Mouse (Mus musculus) lung, embryonic 15.5 days (tissue): ENCODE data around the gene Stk38. TPM values are rescaled to one million over a fixed set of nuclear protein-coding genes. Genes with fewer than 3 reads are reported as not detected.
"Not testable (repeated sequence)": the region's sequence is repeated elsewhere in the genome, so short reads cannot be mapped to it uniquely, and the experiment has no call there.

Source experiments
- ATAC-seq: fragments of 200-750 bp; cut with Nextera tagmentation; 2 replicates; pipeline ENCODE4 v1.8.0; 2017; ENCODE audit warnings: moderate number of reproducible peaks, borderline replicate concordance; ENCODE audit not compliant: low FRiP score, low TSS enrichment; ENCODE audit errors: extremely low read depth
- H3K27ac ChIP-seq: fragments of 300-500 bp; sonication (generic); 2 replicates; pipeline ENCODE4 v1.5.1; 2015; ENCODE audit warnings: moderate library complexity, mild to moderate bottlenecking, inconsistent platforms
- H3K27me3 ChIP-seq: fragments of 300-500 bp; sonication (generic); 2 replicates; pipeline ENCODE4 v1.6.1; 2015; ENCODE audit warnings: inconsistent platforms
- H3K36me3 ChIP-seq: fragments of 300-500 bp; sonication (generic); 2 replicates; pipeline ENCODE4 v1.6.1; 2015; ENCODE audit warnings: inconsistent platforms
- H3K4me1 ChIP-seq: fragments of 300-500 bp; sonication (generic); 2 replicates; pipeline ENCODE4 v1.6.1; 2015; ENCODE audit warnings: inconsistent platforms
- H3K4me2 ChIP-seq: fragments of 300-500 bp; sonication (generic); 2 replicates; pipeline ENCODE4 v1.6.1; 2015; ENCODE audit warnings: inconsistent platforms, mild to moderate bottlenecking, moderate library complexity
- H3K4me3 ChIP-seq: fragments of 300-500 bp; sonication (generic); 2 replicates; pipeline ENCODE4 v1.5.1; 2015; ENCODE audit warnings: mild to moderate bottlenecking, inconsistent platforms
- H3K9ac ChIP-seq: fragments of 300-500 bp; sonication (generic); 2 replicates; pipeline ENCODE4 v1.6.1; 2015; ENCODE audit warnings: inconsistent platforms
- H3K9me3 ChIP-seq: fragments of 300-500 bp; sonication (generic); 2 replicates; pipeline ENCODE4 v1.6.1; 2016; ENCODE audit warnings: inconsistent platforms
- WGBS: fragments of 180-500 bp; shearing (Covaris S2); methylation state at CpG from one replicate; pipeline ENCODE4 v1.1.7; 2015; 5-methylcytosine and 5-hydroxymethylcytosine counted together
- polyA plus RNA-seq: library from polyadenylated mRNA; unstranded; fragments of >200 nt; fragmentation: Nextera tagmentation; extraction: Ambion mirVana; gene quantifications from 2 replicates; pipeline ENCODE4 v1.2.1, GENCODE M21; 2015

The Stk38 gene
- polyA plus RNA-seq, 1 experiment from 2014 or later, result 105 TPM

- Histone ChIP-seq H3K4me1 (peaks cover 31% of the 10 kb centered on the region), H3K27me3 (no peaks in the 10 kb centered on the region), H3K4me2 (no peak overlapping the region), H3K4me3 (no peak overlapping the region), H3K9ac (no peak overlapping the region), H3K36me3 (peaks cover 44% of the 10 kb centered on the region), H3K9me3 (no peaks in the 10 kb centered on the region), H3K27ac (no peak overlapping the region)
- no peak for ATAC-seq
- WGBS, result 41% methylated on average over 3 of the region's 3 CpGs
Measured at GRCm38 (mm10) chr17:29047697-29048514, 40.1 kb upstream of the Stk38 start.

GRCm38 (mm10) chr17:29046863-29047262, 39.1 kb upstream of the Stk38 start:
- H3K27ac ChIP-seq, result no peak overlapping the region
- no peak overlapping the region for H3K4me2 ChIP-seq
- H3K27me3 ChIP-seq, result no peaks in the 10 kb centered on the region
- H3K9ac ChIP-seq, result no peak overlapping the region
- no peak overlapping the region for H3K4me3 ChIP-seq
- 91% methylated on average over 3 of the region's 3 CpGs for WGBS
- peaks cover 31% of the 10 kb centered on the region for H3K4me1 ChIP-seq
- H3K9me3 ChIP-seq, result no peaks in the 10 kb centered on the region
- ATAC-seq, result no peak
- H3K36me3 ChIP-seq, result peaks cover 53% of the 10 kb centered on the region

- 45% methylated on average over 12 of the region's 12 CpGs for WGBS
- H3K27ac ChIP-seq, result peak overlapping the region; percentile 77
Measured at GRCm38 (mm10) chr17:29045741-29046530, 38.1 kb upstream of the Stk38 start.

DNA sequence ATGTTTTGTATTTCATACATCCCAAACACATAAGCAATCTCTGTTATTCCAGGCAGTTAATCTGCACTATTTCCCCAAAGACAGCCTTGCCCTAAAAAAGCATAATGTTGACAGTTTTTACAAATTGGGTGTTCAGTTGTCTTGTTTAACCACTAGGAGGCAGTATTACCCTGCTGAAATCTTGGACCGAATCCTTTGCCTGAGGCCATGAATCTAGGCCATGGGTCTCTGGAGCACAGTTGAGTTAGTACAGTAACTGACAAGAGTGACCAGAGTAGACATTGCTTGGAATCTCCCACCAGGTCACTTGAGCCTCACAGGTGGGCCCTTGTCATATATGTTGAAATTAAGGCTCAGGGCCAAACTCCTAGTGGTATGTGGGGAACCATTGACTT, 37.1 kb upstream of the Stk38 start:
- Histone ChIP-seq H3K9ac (peak overlapping the region; percentile 5; the same call in 1 of the 2 replicates), H3K9me3 (no peaks in the 10 kb centered on the region), H3K4me1 (peaks cover 21% of the 10 kb centered on the region), H3K36me3 (peaks cover 69% of the 10 kb centered on the region), H3K4me3 (no peak overlapping the region), H3K27me3 (no peaks in the 10 kb centered on the region), H3K27ac (peak overlapping the region; percentile 27; the same call in 1 of the 2 replicates), H3K4me2 (no peak overlapping the region)
- ATAC-seq, result no peak
- 72% methylated on average over 1 of the region's 1 CpGs for WGBS

More at GRCm38 (mm10) chr17:29045741-29046530, 38.1 kb upstream of the Stk38 start:
- peaks cover 59% of the 10 kb centered on the region for H3K36me3 ChIP-seq
- H3K4me2 ChIP-seq, result no peak overlapping the region
- peaks cover 28% of the 10 kb centered on the region for H3K4me1 ChIP-seq
- ATAC-seq, result peak; percentile 64
- no peak overlapping the region for H3K9ac ChIP-seq
- H3K27me3 ChIP-seq, result no peaks in the 10 kb centered on the region
- no peaks in the 10 kb centered on the region for H3K9me3 ChIP-seq
- H3K4me3 ChIP-seq, result no peak overlapping the region

DNA sequence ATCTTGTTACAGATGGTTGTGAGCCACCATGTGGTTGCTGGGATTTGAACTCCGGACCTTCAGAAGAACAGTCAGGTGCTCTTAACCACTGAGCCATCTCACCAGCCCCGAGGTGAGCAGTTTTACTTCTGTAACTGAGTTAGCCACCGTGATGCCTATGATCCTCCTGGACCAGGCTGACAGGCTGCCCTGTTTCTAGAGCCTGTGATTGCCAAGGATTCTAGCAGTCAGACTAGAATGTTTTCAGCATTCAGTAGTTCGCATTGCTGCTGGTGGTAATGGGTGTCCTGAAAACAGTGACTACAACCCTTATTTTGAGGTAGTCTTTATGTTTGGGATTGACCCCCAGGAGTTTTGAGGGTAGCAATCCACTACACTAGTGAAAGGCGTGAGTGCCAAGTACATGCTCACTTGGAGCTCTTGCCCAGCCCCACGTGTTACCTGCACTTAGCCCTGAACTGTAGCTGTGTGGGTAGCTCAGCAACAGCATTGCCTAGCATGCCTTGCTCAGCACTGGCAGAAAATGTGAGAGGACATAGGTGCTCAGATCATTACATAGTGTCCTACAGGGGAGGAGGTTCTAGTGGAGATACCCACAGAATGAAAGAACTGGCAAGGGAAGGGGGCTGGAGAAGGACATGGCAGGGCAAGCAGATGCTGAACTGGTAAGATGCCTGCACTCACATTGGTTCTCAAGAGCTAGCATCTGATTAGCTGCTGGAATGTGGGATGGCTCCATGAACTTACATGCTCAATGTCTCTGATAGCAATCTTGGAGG, 36.5 kb upstream of the Stk38 start:
- Histone ChIP-seq H3K4me3 (no peak overlapping the region), H3K9me3 (no peaks in the 10 kb centered on the region), H3K36me3 (peaks cover 75% of the 10 kb centered on the region), H3K27ac (0 out of 2 replicates have a peak overlapping the region, but pooled peaks have one; percentile 27), H3K4me1 (peaks cover 26% of the 10 kb centered on the region), H3K9ac (peak overlapping the region; percentile 5; the same call in 1 of the 2 replicates), H3K4me2 (no peak overlapping the region), H3K27me3 (no peaks in the 10 kb centered on the region)
- ATAC-seq, result no peak
- 76% methylated on average over 6 of the region's 6 CpGs for WGBS

- 85% methylated on average over 3 of the region's 3 CpGs for WGBS
- H3K9me3 ChIP-seq, result no peaks in the 10 kb centered on the region
- no peak for ATAC-seq
- H3K4me3 ChIP-seq, result no peak overlapping the region
- no peak overlapping the region for H3K9ac ChIP-seq
- peaks cover 82% of the 10 kb centered on the region for H3K36me3 ChIP-seq
- H3K4me1 ChIP-seq, result peaks cover 26% of the 10 kb centered on the region
- H3K27me3 ChIP-seq, result no peaks in the 10 kb centered on the region
- no peak overlapping the region for H3K4me2 ChIP-seq
- H3K27ac ChIP-seq, result no peak overlapping the region
Measured at GRCm38 (mm10) chr17:29043583-29043982, 35.8 kb upstream of the Stk38 start.

DNA sequence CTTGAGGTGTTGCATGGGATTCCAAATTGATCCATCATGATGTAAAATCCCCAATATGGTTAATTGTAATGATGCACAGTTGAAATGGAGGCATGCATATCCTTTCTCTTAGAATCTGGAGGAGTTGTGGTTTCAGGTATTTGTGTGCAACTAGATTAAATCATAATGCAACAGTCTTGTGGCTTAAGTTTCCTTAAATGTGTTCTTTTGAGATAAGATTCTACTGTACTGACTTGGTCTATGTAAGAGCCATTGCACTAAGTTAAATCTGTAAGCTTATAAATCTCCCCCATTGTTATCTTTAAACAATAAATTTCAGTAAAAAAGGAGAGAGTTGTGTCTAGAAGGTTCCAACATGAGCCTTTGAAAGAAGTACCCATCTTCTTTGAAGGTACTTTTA, 34.8 kb upstream of the Stk38 start:
- H3K4me3 ChIP-seq, result no peak overlapping the region

GRCm38 (mm10) chr17:29041632-29042031, 33.8 kb upstream of the Stk38 start:
- H3K4me3 ChIP-seq, H3K9me3 ChIP-seq, H3K27me3 ChIP-seq, ATAC-seq, H3K9ac ChIP-seq, H3K4me2 ChIP-seq, H3K27ac ChIP-seq: not testable (repeated sequence)
- Histone ChIP-seq H3K4me1 (peaks cover 37% of the 10 kb centered on the region), H3K36me3 (peaks cover 88% of the 10 kb centered on the region)
- 80% methylated on average over 3 of the region's 3 CpGs for WGBS

More for the DNA sequence above, 34.8 kb upstream of the Stk38 start:
- Histone ChIP-seq H3K9ac (no peak overlapping the region), H3K4me1 (peaks cover 29% of the 10 kb centered on the region), H3K9me3 (no peaks in the 10 kb centered on the region), H3K4me2 (no peak overlapping the region), H3K27ac (no peak overlapping the region), H3K36me3 (peaks cover 85% of the 10 kb centered on the region), H3K27me3 (no peaks in the 10 kb centered on the region)
- ATAC-seq, result no peak

- H3K9me3 ChIP-seq, result no peaks in the 10 kb centered on the region
- no peak overlapping the region for H3K9ac ChIP-seq
- 58% methylated on average over 11 of the region's 11 CpGs for WGBS
- no peak overlapping the region for H3K27ac ChIP-seq
- no peak overlapping the region for H3K4me3 ChIP-seq
- H3K4me2 ChIP-seq, result no peak overlapping the region
- H3K27me3 ChIP-seq, result no peaks in the 10 kb centered on the region
- H3K4me1 ChIP-seq, result peaks cover 36% of the 10 kb centered on the region
- H3K36me3 ChIP-seq, result peaks cover 77% of the 10 kb centered on the region
- no peak for ATAC-seq
Measured at GRCm38 (mm10) chr17:29039351-29039750, 31.6 kb upstream of the Stk38 start.

- H3K4me2 ChIP-seq, result peak overlapping the region; percentile 78
- H3K4me1 ChIP-seq, result peaks cover 35% of the 10 kb centered on the region
- no peaks in the 10 kb centered on the region for H3K9me3 ChIP-seq
- no peak for ATAC-seq
- H3K4me3 ChIP-seq, result peak overlapping the region; percentile 63
- no peaks in the 10 kb centered on the region for H3K27me3 ChIP-seq
- H3K36me3 ChIP-seq, result peaks cover 44% of the 10 kb centered on the region
- peak overlapping the region; percentile 93; the same call in 1 of the 2 replicates for H3K9ac ChIP-seq
- H3K27ac ChIP-seq, result no peak overlapping the region
Measured at GRCm38 (mm10) chr17:29035506-29035905, 27.7 kb upstream of the Stk38 start.

DNA sequence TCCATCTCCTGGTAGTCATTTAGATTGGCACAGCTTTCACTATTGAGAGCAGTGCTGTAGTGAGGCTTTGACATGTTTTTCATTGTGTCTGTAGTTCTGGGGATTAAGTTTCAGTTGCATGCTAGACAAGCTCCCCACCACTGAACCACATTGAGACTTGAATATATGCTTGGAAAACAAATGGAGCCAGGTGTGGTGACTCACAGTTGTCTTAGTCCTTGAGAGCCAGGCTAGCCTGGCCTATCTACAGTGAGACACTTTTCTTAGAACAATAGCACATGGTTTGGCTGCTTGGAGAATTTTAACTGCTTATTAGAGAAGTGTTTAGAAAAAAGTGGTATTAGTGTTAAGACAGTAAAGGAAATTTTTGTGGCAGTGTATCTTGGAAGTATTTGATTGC, 26.5 kb upstream of the Stk38 start:
- Histone ChIP-seq H3K4me2 (peak overlapping the region; percentile 78), H3K36me3 (peaks cover 31% of the 10 kb centered on the region), H3K4me1 (peaks cover 30% of the 10 kb centered on the region), H3K9ac (peak overlapping the region; percentile 93), H3K27ac (no peak overlapping the region), H3K9me3 (no peaks in the 10 kb centered on the region), H3K4me3 (peak overlapping the region; percentile 63), H3K27me3 (no peaks in the 10 kb centered on the region)
- no peak for ATAC-seq
